Mouse (Mus musculus) 3134 (cell line): ENCODE data around the gene Pla2g6.

Experiments used
- DNase-seq: peaks from one replicate; pipeline ENCODE4 v3.0.0-alpha.2; 2011; ENCODE audit warnings: low spot score; ENCODE audit not compliant: insufficient read length; ENCODE audit errors: extremely low read depth

Gene Pla2g6

GRCm38 (mm10) chr15:79351331-79351767 is 23.2 kb upstream of the Pla2g6 start:
- no peak for DNase-seq

GRCm38 (mm10) chr15:79350866-79351265 is 22.7 kb upstream of the Pla2g6 start:
- DNase-seq = no peak

GRCm38 (mm10) chr15:79348651-79349050 is 20.5 kb upstream of the Pla2g6 start:
- DNase-seq = no peak

GRCm38 (mm10) chr15:79347845-79348506 is 19.8 kb upstream of the Pla2g6 start:
- peak; percentile 82 for DNase-seq

- peak; percentile 93 for DNase-seq
Observed at GRCm38 (mm10) chr15:79347165-79347844, 19.1 kb upstream of the Pla2g6 start.

GRCm38 (mm10) chr15:79346051-79346793 is 18.0 kb upstream of the Pla2g6 start, which contains the start of gene Maff:
TSS of gene Maff (plus strand) at chr15:79346621.
- DNase-seq = no peak

GRCm38 (mm10) chr15:79344627-79345026 is 16.4 kb upstream of the Pla2g6 start:
- DNase-seq = no peak

GRCm38 (mm10) chr15:79342641-79343337 is 14.6 kb upstream of the Pla2g6 start:
- no peak for DNase-seq

GRCm38 (mm10) chr15:79338978-79339377 is 10.8 kb upstream of the Pla2g6 start:
- DNase-seq = no peak

GRCm38 (mm10) chr15:79335061-79335655 is 7.0 kb upstream of the Pla2g6 start:
- no peak for DNase-seq

GRCm38 (mm10) chr15:79333409-79333808 is 5.2 kb upstream of the Pla2g6 start:
- DNase-seq = no peak

- no peak for DNase-seq
Observed at GRCm38 (mm10) chr15:79330521-79330920, 2.3 kb upstream of the Pla2g6 start.

GRCm38 (mm10) chr15:79329979-79330363 is 1.8 kb upstream of the Pla2g6 start:
- DNase-seq = no peak

GRCm38 (mm10) chr15:79329346-79329978 is 1.3 kb upstream of the Pla2g6 start:
- no peak for DNase-seq

GRCm38 (mm10) chr15:79328939-79329275 is 717 bp upstream of the Pla2g6 start:
- DNase-seq = no peak

GRCm38 (mm10) chr15:79326971-79327961 is 924 bp downstream of the Pla2g6 start:
- DNase-seq = peak; percentile 54

- DNase-seq = peak; percentile 70
Observed at GRCm38 (mm10) chr15:79326264-79326663, 1.9 kb downstream of the Pla2g6 start.

- DNase-seq = no peak
Observed at GRCm38 (mm10) chr15:79325742-79326141, 2.4 kb downstream of the Pla2g6 start.

- no peak for DNase-seq
Observed at GRCm38 (mm10) chr15:79324373-79324772, 3.8 kb downstream of the Pla2g6 start.
